Mouse (Mus musculus) cerebellum, postnatal 4 days (tissue): Measurements from ENCODE around the gene Ddx28.
A peak's percentile ranks its signal among the peaks of the same experiment; 100 is the strongest.

Experiments
- DNase-seq, 2 experiments: peaks; one replicate each; pipeline ENCODE4 v3.0.0; 2022; ENCODE audit warnings: low spot score in 2 of 2, mixed read lengths in 1 of 2

Ddx28 gene

GRCm38 (mm10) chr8:106011643-106011986 is at the start of gene Ddx28:
Gene Ddx28, minus strand, starts transcription at chr8:106011882.
- DNase-seq = no peak

DNA sequence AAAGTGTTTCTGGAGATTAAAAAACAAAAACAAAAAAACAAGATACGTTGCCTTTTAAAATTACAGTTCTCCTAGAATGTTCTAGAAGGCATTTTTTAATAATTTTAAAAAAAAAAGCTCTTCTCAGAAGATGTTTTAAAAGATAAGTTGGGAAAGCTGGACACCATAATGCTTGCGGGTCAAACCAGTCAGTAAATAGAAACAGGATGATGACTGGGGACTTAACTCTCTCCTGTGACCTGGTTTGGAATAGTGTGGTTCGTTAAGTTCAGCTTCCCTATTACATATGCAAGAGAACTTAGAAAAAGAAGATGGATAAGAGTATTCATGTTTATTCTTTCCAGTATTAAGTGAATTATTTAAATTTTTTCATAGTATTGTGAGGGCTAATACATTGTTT is 48.8 kb upstream of the Ddx28 start:
- no peak for DNase-seq

DNA sequence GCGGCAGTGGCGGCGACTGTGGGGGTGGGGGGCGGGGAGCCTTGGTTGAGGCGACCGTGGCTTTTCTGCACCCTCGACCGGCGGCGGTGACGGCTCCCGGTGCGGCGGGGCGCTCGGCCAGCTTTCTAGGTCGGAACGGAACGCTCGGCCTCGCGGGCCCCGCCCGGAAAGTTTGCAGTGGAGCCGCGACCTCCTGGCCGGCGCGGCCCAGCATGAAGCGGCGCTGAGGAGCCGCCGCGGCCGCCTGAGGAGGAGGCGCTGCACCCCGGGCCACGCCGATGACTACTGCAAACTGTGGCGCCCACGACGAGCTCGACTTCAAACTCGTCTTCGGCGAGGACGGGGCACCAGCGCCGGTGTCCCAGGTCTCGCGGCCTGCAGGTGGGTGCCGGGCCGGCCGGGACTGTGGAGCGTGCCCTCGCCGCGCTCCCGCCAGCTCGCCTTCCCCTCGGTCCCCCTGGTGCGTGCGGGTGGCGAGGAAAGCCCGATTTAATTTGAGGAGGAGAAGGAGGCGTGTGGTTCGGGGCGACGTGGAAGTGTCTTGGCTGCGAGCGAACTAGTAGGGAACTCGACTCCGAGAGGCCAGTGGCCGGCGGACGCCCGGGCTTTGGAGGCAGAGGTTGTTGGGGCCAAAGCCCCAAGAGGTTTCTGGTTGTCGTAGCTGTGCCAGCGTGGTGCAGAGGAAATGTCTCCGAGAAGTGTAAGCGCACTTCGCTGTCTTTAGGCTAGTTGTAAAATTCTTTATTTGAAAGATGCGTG is 48.1 kb upstream of the Ddx28 start:
- DNase-seq = no peak

DNA sequence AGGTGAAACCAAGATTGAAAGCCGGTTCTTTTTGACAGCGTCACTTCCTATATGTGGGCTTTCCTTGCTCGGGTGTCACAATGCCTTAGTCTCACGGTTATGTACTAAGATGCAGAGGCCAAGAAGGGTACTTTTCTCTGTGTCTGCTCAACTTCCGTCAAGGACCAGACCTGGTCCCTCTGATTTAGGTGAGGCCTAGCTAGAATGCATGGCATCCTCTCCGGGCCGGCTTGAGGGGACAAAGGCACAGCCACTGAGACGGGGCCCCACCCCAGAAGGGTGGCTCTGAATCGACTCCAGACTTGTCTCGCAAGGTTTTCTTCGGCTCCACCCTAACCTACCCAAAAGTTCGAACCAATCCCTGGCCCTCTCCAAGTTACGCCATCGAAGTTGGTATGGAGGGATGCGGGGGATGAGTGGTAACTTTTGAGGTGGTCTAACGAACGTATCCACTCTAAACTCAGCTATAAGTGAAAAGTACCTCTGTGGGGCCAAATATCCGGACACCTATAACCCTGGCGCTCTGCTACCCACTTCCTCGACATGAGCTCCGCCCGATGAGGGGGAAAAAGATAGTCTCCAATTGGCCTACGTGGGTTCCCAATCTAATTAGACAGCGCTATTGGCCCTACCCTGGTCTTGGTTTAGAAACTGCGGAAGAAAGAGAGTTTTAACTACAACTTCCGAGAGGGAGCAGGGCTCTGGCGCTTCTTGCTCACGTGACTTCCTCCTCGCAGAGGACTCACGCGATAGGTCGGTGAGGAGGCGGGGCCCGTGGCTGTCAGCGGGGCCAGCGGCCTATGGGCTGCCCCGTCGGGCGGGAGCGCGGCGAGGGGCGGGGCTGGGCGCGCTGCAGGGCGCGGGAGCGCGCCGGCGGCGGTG is 47.3 kb upstream of the Ddx28 start, which contains the start of gene Nfatc3:
Nfatc3 (plus strand) TSS at position 110 of the 882 bp plus-strand sequence.
- DNase-seq = peak; percentile 85 to 93

DNA sequence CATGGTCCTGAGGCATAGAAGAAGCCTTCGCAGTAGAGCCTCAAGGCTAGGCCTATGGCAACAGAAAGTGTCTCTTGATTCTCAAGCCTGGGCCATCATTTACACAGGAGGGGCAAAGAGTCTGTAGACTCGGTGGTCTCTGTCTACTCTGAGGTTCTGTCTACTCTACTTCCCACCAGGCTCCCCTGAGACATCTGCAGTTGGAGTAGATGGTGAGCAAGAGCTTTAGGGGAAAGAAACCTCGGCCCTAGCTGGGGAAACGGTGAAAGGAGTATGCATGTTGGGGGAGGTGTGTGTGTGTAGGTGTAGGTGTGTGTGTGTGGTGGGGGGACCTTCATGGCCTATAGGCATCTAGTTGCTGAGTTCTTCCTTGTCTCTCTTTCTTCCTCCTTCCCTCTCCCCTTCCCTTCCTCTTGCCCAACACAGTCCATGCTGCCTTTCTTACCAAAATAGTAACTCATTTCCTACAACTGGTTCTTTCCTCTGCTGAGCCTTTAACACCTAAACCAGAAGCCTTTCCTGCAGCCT is 44.8 kb upstream of the Ddx28 start:
- no peak for DNase-seq

GRCm38 (mm10) chr8:106055038-106055437 is 43.4 kb upstream of the Ddx28 start:
- DNase-seq = peak in 1 of 2 experiments; percentile 40

GRCm38 (mm10) chr8:106054190-106054811 is 42.6 kb upstream of the Ddx28 start:
- DNase-seq = no peak

- DNase-seq = no peak
Measured at GRCm38 (mm10) chr8:106052510-106053089, 40.9 kb upstream of the Ddx28 start.

- no peak for DNase-seq
Measured at GRCm38 (mm10) chr8:106051068-106051467, 39.4 kb upstream of the Ddx28 start.

DNA sequence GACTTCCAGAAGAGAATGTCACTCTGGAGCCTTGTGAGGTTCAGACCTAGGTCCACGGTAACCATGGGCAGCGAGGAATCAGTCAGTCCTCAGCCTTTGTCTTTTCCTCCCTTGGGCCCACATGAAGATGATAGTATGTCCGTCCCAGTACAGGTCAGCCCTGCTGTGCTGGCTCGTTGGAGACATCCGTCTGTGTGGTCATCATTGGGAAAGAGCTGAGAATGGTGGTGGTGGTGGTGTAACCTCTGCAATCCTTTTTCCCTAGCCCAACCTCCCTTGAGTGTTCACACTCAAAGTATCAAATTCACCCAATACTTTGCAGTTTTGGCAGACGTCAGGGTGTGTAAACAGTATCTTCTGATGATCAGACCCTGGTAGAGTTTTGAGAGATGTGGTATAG is 38.2 kb upstream of the Ddx28 start:
- DNase-seq = no peak

DNA sequence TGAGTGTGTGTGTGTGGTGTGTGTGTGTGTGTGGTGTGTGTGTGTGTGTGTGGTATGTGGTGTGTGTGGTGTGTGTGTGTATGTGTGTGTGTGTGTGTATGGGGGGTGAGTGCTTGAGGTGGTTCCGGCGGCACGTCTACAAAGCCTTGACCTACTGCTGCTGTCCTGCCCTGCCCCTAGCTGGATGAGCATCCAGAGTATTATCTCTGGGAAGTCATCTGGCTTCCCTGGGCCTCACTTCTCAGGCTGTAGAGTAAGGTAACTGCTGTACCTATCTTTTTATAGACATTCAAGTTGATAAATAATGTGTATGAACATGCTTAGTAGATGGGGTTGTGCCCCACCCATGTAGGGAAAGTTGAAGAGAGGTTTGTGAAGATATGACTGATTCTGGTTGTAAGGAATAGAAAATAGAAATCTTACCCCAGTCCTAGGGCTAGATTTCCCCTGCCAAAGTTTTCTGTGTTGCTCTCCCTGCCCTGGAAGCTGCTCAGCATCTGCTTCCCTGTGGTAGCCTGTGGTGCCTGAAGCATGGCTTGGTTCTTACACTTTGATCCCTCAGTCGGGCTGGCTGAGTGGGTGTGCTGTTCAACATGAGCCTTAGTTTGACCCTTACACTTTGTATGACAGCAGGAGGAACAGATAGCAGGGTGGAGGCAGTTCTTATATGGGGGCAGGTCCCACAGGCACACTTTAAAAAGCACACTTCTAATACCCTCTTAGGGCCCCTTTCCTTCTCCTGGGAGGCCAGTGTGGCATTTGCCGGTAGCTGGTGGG is 36.4 kb upstream of the Ddx28 start:
- no peak for DNase-seq

- no peak for DNase-seq
Measured at GRCm38 (mm10) chr8:106046872-106047559, 35.3 kb upstream of the Ddx28 start.

GRCm38 (mm10) chr8:106044151-106044550 is 32.5 kb upstream of the Ddx28 start:
- DNase-seq = no peak

GRCm38 (mm10) chr8:106043055-106043454 is 31.4 kb upstream of the Ddx28 start:
- DNase-seq = no peak

DNA sequence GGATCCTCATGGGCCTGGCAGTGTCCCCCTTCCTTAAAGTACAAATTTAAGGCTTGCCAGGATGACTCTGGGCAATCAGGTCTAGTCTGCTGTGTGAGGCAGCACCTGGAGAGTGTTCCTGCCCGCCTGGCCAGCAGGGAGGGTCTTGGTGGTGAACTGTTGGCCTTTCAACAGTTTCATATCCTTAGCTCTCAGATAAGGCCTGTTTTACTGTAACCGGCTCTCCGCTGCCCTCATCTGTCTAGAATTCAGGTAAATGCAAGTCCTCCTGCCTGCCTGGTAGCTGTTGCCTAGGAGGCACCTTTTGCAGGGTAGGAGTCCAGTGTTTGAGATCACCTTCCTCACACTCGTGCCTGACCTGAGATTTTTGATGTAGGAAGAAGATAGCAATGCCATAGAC is 28.5 kb upstream of the Ddx28 start:
- no peak for DNase-seq

GRCm38 (mm10) chr8:106039605-106040004 is 27.9 kb upstream of the Ddx28 start:
- DNase-seq = no peak

DNA sequence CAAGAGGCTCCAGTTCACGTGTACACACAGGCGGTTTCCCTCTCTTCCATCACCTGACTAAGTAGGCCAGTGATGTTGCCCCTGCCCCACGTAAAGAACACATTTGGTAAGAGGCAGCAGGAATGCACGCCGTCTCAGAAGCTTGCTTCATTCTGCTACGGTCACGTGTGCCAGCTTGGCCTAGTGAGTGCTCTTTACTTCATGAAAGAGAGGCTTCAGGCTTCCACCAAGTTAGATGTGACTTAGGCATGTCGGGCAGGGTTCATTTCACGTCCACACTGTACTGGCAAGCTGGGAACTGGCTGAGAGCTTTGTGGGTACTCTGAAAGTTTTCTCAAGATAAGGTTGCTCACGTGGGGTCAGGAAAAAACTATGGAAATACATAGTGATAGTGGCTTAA is 27.0 kb upstream of the Ddx28 start:
- DNase-seq = no peak

- peak; percentile 46 to 77 for DNase-seq
Measured at GRCm38 (mm10) chr8:106022483-106022882, 10.8 kb upstream of the Ddx28 start.

- DNase-seq = no peak
Measured at GRCm38 (mm10) chr8:106018039-106018438, 6.4 kb upstream of the Ddx28 start.

DNA sequence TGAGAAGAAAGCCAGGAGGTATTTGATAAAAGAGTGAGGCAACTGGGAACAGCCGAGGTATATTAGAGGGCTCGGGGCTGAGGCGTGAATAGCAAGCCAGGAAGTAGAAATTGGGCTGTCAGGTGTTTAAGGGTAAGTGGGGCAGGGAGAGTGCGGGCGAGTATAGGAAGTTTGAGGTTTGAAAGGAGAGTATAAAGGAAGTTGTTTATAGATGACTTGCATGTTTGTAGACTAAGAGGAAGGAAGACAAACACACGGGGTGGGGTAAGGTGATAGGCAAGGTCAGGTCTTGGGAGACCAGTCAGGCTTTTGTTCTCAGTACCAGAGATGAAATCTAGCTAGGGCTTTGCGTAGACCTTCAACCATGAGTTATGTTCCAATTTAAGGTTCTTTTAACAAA is 5.4 kb upstream of the Ddx28 start:
- DNase-seq = no peak
